Mouse (Mus musculus): Measurements from ENCODE around the gene Efcab9.
A peak's percentile ranks its signal among the peaks of the same experiment; 100 is the strongest.
"Not testable (repeated sequence)": the region's sequence is repeated elsewhere in the genome, so short reads cannot be mapped to it uniquely, and the experiment has no call there.

The Efcab9 gene

DNA sequence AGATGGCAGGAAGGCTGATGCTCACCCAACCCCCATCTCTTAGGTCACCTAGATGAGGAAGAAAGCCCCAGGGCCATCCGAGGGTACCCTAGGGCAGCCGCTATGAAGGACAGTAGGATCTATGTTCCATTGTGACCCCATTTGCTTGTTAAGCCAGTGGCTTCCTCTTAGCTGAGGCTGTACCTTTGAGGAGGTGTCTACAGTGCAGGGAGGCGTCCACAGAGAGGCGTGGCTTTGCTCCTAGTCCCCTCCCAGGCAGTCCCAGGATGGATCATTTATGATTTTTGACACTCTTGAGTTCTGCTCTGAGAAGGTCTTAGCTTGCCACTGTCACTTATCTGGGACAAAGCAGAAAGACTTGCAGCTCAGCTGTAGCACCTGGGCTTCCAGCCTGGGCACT is 7.0 kb upstream of the Efcab9 start:
- DNase-seq (ENCODE audit: low spot score in 2 of 2): no peak

DNA sequence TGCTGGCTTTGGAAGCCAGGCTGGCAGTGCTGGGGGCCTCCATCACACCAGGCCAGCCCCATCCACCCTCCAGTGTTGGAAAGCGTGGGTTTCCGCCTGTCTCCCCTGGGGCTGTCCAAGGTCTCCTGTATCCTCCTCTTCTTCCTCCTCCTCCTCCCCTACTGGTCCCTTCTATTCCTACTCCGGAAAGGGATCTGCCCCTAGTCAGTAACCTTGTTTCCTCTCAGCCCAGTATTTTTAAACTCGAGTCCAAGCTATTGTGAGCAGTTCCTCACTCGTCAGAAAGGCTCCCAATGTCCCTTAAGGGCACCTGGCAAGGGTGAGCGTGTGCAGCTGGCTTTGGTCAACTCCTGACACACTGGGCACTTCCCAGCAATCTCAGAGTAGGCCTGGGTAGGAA is 6.6 kb upstream of the Efcab9 start:
- DNase-seq (ENCODE audit: low spot score in 2 of 2): no peak

DNA sequence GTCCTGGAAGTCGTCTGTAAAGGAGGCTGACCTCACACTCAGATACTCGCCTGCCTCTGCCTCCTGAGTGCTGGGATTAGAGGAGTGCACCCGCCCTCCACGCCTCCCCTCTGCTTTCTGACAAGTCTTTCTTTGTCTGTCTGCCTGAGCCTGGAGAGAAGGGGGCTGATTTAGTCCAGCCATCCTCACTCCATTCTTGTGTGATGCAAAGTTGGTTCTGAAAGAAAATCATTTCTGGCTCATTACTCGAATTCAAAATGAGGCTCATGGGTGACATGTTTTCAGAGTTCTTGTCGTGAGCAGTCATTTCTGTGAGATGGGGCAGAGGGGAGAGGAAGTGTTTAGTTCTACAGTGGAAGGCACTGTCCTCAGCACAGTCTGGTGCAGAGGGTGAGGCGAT is 5.1 kb upstream of the Efcab9 start:
- DNase-seq (ENCODE audit: low spot score in 2 of 2): no peak

DNA sequence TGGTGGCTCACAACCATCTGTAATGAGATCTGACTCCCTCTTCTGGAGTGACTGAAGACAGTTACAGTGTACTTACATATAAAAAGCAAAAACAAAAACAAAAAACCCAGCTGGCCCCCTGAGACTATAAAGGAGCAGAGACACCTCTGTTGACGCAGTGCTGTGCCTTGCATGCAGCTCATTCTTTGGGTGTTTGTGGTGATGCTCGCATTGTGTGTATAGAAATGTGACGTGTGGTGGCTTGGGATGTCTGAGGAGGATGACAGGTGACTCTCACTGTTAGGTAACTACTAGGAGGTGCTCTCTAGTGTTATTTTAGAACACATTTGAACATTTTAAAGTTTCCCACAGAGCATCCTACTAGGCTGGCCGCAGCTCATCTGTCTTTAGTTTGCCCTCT is 3.8 kb upstream of the Efcab9 start:
- no peak for DNase-seq (ENCODE audit: low spot score in 2 of 2)

DNA sequence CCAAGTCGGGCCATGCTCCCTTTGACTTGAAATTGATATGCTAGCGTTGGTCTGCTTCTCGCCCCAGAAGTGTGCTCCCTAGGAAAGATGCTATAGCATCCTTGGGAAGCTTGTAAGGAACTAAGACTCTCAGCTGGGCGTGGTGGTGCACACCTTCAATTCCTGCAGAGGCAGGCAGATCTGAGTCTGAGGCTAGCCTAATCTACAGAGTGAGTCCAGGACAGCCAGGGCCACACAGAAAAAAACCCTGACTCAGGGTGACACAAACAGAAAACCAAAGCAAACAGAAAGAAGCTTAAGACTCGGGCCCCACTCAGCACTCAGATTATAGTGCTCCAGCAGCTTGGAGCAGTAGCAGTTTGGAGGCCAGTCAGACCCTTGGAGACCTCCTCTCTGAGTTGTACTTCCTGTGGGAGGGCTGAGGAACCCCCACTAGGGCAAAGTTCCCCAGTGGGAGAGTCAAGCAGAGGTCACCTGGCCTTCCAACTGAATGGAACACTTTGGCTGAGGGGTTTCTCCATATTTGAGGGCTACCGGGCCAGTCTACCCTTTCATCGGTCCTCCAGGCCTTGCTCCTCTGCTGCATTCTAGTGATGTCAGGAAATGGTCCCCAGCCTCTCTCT is 2.7 kb upstream of the Efcab9 start:
- no peak for DNase-seq (ENCODE audit: low spot score in 2 of 2)

DNA sequence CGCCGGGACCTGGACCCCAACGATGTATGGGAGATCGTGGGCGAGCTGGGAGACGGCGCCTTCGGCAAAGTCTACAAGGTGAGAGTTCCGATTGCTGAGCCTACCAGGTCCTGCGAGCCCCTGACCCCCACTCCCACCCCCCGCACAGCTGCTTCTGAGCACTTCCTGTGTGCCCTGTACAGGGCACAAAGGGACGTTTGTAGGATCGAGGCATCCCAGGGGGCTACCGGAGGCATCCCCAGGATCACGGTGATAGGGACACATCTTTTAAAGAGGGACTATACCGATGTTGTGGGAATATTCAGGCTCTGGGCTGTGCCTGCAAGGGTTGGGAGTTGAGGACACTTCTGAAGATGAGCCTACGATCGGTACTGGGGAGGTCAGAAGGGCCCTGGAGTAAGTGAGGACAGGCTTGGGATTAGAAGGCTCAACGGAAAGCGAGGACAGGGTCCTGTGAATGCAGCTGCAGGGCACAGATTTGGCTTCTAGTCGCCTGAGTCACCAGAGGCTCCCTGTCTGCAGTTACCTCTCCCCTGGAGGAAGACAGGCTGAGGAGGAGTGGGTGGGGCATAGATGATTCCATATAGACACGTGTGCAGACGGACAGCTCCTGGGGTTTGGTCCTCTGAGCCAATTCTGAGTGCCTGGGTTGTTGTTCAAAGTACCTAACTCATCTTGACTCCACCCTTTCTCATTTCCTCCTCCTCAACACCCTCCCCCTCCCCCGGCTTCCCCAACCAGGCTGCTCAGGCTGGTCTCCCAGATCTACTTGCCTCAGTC is 1.8 kb upstream of the Efcab9 start:
- DNase-seq (ENCODE audit: low spot score in 2 of 2): peak; percentile 34 to 55

DNA sequence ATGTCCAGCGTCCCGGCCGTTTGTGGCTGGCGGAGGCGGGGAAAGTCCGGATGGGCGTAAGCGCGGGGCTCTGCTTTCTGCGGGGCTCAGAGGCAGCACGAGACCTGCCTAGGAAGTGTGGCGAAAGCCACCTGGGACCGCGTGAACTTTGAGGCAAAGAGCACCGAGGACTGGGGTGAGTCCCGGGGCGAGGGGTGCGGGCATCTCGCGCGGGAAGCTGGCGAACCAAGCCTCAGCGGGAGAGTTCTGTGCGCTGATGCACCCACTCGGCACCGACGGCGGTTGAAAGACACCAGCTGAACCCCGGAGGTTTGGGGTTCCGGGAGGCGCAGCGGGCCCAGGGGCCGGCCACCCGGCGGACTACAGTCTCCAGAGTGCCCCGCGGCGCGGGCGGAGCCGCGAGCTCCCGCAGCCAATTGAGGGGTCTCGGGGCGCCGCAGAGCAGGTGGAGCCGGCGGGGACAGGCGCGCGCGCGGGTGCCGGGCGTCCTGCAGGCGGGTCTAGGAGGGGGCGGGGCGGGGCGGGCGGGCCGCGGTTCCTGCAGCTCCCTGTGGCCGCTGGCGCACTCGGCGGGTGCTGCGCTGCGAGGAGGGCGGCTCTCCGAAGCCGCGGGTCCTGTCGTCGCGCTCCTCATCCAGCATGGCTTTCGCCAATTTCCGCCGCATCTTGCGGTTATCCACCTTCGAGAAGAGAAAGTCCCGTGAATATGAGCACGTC is 1.0 kb upstream of the Efcab9 start, which contains the start of gene Stk10:
Gene Stk10 (plus strand): TSS at position 541 of the 717 bp plus-strand sequence.
- DNase-seq (ENCODE audit: low spot score in 2 of 2): peak; percentile 75 to 80

DNA sequence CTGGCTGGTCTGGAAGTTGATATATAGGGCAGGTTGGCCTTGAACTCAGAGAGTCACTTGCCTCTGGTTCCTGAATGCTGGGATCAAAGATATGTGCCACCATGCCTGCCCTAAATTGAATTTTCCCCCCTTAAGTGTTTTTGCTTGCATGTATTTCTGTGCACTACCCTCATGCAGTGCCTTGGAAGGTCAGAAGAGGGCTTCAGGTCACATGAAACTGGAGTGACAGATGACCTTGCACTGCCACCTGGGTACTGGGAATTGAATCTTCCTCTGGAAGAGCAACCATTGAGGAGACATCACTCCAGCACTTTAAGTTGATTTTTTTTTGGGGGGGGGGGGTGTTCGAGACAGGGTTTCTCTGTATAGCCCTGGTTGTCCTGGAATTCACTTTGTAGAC is 1.7 kb downstream of the Efcab9 start:
- no peak for DNase-seq (ENCODE audit: low spot score in 2 of 2)

DNA sequence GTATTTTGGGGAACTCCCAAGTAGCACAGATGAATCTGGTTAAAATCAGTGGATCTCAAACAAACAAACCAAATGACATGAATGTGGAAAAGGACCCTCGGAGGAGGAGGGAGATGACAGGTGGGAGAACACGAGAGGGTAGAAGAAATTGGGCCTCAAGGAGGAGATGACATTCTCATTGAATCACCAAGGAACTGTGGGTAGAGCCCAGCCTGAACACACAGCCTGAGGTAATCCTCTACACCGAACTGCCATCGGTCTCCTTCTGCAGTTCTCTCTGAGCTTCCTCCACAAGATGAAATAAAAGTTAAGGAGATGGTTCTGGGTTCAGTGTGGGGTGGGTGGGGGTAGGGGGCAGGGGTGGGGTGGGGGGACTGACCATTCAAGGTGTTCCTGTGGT is 4.9 kb downstream of the Efcab9 start:
- no peak for DNase-seq (ENCODE audit: low spot score in 2 of 2)

DNA sequence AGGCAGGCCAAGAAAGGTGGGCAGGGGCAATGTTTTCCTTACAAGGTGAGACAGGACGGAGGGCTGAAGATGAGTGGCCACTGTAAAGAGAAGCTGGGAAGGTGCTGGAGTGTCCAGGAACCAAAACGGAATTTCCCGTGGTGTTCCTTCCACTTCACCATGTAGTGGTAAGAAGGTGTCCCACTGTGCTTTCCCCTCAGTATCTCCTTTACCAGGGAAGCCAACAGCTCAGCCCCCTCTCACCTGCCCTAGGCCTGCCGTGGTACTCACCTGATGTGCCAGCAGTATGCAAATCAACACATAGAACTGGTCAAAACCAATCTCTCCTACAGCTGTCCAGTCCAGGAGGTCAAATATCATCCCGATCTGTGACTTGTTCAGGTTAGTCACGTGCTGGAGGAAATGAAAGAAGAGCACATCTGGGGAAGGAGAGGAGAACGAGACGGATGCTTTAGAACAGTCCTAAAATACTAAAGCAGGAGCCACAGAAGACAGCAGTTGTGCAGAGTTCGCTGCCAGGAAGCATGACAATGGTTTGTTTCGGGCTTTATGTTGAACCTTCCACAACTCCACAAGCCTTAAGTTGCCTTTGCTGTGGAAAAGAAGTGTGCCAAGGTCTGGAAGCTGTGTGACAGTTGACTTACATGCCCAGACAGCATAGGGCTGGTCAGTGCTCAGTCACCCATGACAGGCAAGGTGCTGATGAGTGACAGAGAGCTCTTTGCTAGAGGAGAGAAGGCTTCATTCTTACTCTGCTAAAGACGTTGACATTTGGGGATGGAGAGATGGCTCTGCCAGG is 7.6 kb downstream of the Efcab9 start:
- no peak for DNase-seq (ENCODE audit: low spot score in 2 of 2)

DNA sequence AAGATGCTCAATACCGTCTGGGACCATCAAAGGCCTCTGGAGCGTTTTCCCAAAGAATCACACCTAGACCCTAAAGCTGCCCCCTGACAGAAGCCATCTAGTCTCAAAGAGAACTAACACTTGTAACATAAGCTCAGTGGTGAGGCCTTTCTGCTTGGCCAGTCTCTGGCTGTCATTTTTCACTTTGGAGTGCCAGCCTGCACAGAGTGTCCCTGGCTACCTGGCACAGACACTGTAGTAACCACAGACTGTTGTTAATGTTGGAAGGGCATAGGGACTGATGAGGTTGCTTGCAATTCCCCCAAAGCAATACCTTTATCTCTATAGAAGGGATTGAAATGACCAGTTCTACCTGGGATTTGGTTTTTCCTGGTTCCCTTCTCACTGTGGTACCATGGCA is 10.6 kb downstream of the Efcab9 start:
- DNase-seq (ENCODE audit: low spot score in 2 of 2): no peak

DNA sequence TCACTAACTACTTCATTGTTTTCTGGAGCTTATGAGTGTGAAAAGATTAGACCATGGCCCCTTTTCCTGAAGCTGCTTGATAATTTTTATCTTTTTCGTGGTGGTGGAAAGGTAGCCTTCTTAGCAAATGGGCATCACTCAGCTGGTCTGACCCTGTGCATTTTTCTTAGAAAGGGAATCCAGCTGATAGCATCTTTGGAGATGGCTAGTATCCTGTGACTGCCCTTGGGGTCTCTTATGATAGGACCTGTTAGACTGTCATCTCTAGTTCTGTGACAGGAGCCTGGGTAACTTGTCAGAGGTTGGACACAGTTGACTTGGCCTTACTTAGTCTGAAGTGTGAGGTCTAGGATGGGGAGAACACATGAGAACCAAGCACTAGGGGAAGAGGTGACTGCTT is 12.5 kb downstream of the Efcab9 start:
- DNase-seq (ENCODE audit: low spot score in 2 of 2): no peak

DNA sequence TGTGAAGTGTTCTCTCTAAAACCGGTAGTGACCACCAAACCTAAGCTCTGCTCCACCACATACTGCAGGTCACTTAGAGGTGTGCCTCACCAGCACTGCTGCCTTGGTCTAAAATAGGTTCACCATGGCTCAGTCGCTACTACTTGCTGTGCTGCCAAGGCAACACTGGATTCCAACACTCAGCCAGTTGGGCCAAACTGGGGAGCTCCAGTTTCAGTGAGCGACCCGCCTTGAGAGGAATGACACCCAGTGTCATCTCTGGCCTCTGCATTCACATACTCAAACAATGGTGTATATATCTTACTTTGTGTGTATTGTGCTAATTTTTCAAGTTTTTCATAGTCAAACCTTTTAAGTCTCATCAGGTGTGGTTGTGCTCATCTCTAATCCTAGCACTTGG is 13.1 kb downstream of the Efcab9 start:
- no peak for DNase-seq (ENCODE audit: low spot score in 2 of 2)

DNA sequence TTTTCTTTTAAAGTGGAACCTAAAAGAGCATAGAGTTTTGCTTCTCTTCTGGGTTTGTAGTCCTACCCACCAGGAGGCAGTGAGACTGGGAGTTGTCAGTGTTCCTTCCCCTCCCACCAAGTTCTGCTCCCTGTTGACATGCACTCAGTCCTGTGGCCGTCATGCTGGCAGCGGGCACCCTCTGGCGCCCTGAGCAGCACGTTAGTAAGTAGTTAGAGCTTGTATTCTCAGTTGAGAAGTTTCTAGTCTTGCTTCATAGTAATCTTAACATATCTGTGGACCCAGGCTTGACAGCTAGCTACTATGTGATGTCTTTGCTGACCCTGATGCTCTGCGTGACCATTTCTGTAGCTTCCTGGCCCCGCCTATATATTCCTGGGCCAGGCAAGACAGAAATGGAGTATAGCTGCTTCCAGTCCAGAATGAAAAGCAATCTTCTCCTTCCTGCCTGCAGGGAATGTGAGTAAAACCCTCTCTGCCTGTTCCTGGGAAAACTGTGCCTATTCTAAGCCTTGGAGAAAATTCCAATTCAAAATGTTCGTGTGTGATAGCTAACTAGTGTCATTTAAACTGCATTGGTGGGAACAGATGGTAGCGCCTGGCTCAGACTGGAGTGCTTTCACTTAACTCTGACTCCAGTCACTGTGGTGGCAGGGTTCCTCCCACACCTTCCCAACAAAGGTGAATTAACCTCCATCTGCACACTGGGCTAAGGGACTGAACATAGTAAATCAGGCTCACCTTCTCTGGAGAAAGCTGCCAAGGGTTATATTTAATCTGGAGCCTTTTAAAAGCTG is 14.8 kb downstream of the Efcab9 start:
- no peak for DNase-seq (ENCODE audit: low spot score in 2 of 2)

DNA sequence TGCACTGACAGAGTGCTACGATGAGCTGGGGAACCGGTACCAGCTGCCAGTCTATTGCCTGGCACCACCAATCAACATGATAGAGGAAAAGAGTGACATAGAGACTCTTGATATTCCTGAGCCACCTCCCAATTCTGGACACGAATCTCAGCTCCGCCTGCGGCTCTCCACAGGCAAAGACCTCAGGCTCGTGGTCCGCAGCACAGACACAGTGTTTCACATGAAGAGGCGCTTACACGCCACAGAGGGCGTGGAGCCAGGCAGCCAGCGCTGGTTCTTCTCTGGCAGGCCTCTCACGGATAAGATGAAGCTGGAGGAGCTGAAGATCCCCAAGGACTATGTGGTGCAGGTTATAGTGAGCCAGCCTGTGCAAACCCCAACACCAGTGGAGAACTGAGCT is 15.8 kb downstream of the Efcab9 start:
- DNase-seq (ENCODE audit: low spot score in 2 of 2): no peak

DNA sequence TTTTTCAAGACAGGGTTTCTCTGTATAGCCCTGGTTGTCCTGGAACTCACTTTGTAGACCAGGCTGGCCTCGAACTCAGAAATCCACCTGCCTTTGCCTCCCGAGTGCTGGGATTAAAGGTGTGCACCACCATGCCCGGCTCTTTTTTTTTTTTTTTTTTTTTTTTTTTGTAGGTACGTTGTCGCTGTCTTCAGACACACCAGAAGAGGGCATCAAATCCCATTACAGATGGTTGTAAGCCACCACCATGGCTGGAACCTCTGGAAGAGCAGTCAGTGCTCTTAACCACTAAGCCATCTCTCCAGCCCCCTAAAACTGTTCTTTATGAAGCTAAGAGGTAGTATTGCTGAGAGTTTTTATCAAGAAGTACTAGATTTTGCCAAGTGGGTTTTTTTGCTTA is 17.0 kb downstream of the Efcab9 start:
- not testable (repeated sequence) for DNase-seq (ENCODE audit: low spot score in 2 of 2)

DNA sequence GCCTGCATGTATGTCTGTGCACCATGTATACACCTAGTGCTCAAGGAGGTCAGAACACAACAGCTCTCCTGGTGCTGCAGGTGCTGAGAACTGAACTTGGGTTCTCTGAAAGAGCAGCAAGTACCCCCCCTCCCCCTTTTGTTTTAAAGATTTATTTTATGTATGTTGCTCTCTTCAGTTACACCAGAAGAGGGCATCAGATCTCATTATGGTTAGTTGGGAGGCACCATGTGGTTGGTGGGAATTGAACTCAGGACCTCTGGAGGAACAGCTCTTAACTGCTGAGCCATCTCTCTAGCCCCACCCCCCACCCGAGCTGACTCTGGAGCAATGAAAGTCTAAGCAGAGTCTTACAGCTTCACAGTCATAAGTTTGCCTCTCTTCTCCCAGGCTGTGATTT is 21.0 kb downstream of the Efcab9 start:
- no peak for DNase-seq (ENCODE audit: low spot score in 2 of 2)

DNA sequence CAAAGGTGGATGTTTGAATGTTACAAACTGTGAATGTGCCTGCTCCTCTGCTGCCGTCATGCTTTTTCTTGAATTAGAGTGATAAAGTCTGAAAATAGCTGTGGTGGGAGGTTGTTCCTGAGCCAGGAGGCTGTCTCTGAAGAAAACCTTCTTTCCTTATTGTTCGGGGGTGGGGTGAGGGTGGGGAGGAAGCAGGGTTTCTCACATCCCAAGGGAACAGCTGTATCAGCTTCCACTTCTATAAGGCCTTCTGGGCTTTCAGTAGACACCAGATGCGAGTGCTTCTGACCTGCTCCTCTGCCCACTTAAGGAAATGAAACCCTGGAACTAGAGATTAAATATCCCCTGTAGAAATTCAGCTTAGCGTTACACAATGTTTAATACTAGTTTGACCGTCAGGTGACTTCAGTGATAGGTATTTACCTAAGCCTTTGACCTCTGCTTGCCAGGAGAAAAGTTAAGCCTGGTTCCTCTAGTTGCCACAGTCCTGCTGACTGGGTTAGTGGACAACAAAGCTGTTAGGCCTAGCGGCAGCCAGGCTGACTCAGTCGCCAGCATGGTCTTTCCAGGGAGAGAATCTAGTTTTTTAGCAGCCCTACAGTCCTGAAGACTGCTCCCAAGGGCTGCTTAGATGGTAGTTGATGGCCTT is 26.7 kb downstream of the Efcab9 start:
- no peak for DNase-seq (ENCODE audit: low spot score in 2 of 2)

DNA sequence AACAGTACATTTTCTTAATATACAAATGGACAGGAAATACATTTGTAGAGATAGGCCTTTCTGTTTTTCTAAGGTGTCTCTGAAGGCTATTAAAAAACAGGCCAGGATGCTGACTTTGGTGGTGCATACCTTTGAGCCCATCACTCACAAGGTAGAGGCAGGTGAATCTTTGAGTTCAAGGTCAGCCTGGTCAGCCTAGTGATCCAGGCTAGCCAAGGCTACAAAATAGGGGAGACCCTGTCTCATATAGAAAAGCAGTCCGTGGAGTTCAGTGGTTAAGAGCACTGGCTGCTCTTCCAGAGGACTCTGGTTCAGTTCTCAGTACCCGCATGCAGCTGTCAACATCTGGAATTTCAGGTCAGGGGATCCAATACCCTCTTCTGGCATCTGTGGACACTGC is 28.2 kb downstream of the Efcab9 start:
- DNase-seq (ENCODE audit: low spot score in 2 of 2): no peak

DNA sequence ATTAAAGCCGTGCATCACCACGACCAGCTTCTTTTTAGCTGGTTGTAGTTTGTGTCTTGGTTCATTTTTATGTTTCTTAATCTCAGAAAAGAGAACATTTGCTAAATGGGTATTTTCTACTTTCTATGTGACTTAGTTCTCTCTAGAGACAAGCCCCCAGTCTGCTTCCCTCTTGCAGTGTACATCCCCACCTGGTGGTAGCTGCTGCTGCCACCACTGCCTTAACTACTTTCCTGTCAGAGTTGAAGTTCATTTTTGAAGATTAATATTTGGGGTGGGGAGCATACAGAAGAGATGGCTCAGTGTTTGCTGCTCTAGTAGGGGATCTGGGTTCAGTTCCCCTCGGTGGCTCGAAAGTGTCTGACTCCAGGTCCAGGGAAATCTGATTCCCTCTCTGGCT is 31.9 kb downstream of the Efcab9 start:
- no peak for DNase-seq (ENCODE audit: low spot score in 2 of 2)

Data from spleen, postnatal 14 days (tissue).